In genomic region chr3:67624629-67625028, GRCm38 (mm10) we compare ENCODE assay signal across 9 mouse cellular contexts. TPM values are rescaled to one million over a fixed set of nuclear protein-coding genes. Genes with fewer than 3 reads are reported as not detected.
DNase-seq lines count a peak whose midpoint lies in the region; ATAC-seq and TF ChIP-seq lines count a peak whose summit lies in the region.
"Had no signal": no experiment of that assay in that cellular context is flagged by ENCODE, and none has a peak within 500 bp of the region (broad histone marks: within the 10 kb centered on the region; RNA-seq: fewer than 3 reads in every experiment).

No protein-coding gene starts in this region.

- no peaks in the 10 kb centered on the region for H3K36me3 ChIP-seq in kidney, postnatal 0 days (ENCODE audit: insufficient read depth, low read length)
- no peaks in the 10 kb centered on the region for H3K36me3 ChIP-seq in ES-E14 (ENCODE audit: control insufficient read depth, insufficient read depth, low read length, poor library complexity, severe bottlenecking)
- H3K36me3 ChIP-seq in midbrain, embryonic 13.5 days: no peaks in the 10 kb centered on the region
- H3K36me3 ChIP-seq: limb, embryonic 15.5 days had no signal

- no peak overlapping the region for H3K27ac ChIP-seq in kidney, postnatal 0 days
- H3K27ac ChIP-seq in ES-E14 (ENCODE audit: insufficient read depth, low read depth, low read length, poor library complexity, severe bottlenecking): no peak overlapping the region
- H3K27ac ChIP-seq in bone marrow macrophage, adult 2 months (ENCODE audit: insufficient read depth, low read depth, low read length): no peak overlapping the region
- no peak overlapping the region for H3K27ac ChIP-seq in midbrain, embryonic 13.5 days
- H3K27ac ChIP-seq: limb, embryonic 15.5 days had no signal

- no peak for TF ChIP-seq POLR2A in bone marrow macrophage, adult 2 months (IDR thresholded peaks at IDR 0.05; ENCODE audit: borderline replicate concordance, low read depth, low read length)

- no peaks in the 10 kb centered on the region for H3K9me3 ChIP-seq in kidney, postnatal 0 days (replicated peaks; ENCODE audit: low read length)
- no peaks in the 10 kb centered on the region for H3K9me3 ChIP-seq in ES-E14 (ENCODE audit: control insufficient read depth, insufficient read depth, low read depth, low read length)
- H3K9me3 ChIP-seq in midbrain, embryonic 13.5 days: no peaks in the 10 kb centered on the region
- H3K9me3 ChIP-seq: limb, embryonic 15.5 days had no signal

- TF ChIP-seq CTCF in kidney, postnatal 0 days (IDR thresholded peaks at IDR 0.05; ENCODE audit: low read depth): peak; percentile 54
- 0 out of 2 replicates have a peak, but pooled peaks have one; percentile 22 for TF ChIP-seq CTCF in bone marrow macrophage, adult 2 months (IDR thresholded peaks at IDR 0.05; ENCODE audit: low read depth, low read length)

- ATAC-seq in kidney, postnatal 0 days (replicated peaks; ENCODE audit: low FRiP score, low read depth): no peak
- ATAC-seq in midbrain, embryonic 13.5 days: peak; percentile 84
- ATAC-seq in megakaryocyte-erythroid progenitor cell, adult 5-6 weeks (replicated peaks; ENCODE audit: low FRiP score, low TSS enrichment, poor library complexity, severe bottlenecking): no peak
- ATAC-seq in megakaryocyte, adult 5-6 weeks (ENCODE audit: poor library complexity, severe bottlenecking): no peak

- H3K4me2 ChIP-seq in kidney, postnatal 0 days (ENCODE audit: low read length): no peak overlapping the region
- H3K4me2 ChIP-seq in midbrain, embryonic 13.5 days (replicated peaks): no peak overlapping the region
- H3K4me2 ChIP-seq: limb, embryonic 15.5 days had no signal

- peak; percentile 56 for DNase-seq in kidney, postnatal 0 days (ENCODE audit: low spot score)
- DNase-seq in kidney, postnatal 36 days: no peak
- no peak for DNase-seq in ES-E14 (ENCODE audit: low read depth, low spot score)
- DNase-seq: cerebellum, postnatal 25 days had no signal

- no peaks in the 10 kb centered on the region for H3K4me1 ChIP-seq in kidney, postnatal 0 days (replicated peaks; ENCODE audit: insufficient read depth, low read length)
- H3K4me1 ChIP-seq in ES-E14 (ENCODE audit: control insufficient read depth in 2 of 2, insufficient read depth in 2 of 2, low read length in 2 of 2, poor library complexity in 1 of 2): no peaks in the 10 kb centered on the region
- H3K4me1 ChIP-seq in bone marrow macrophage, adult 2 months (ENCODE audit: control insufficient read depth, insufficient read depth, low read length): no peaks in the 10 kb centered on the region
- H3K4me1 ChIP-seq in midbrain, embryonic 13.5 days (replicated peaks): no peaks in the 10 kb centered on the region
- H3K4me1 ChIP-seq: limb, embryonic 15.5 days had no signal

- no peak overlapping the region for H3K9ac ChIP-seq in kidney, postnatal 0 days (ENCODE audit: low read depth, low read length)
- H3K9ac ChIP-seq in ES-E14 (ENCODE audit: insufficient read depth, low read depth, low read length, poor library complexity, severe bottlenecking): no peak overlapping the region
- H3K9ac ChIP-seq in midbrain, embryonic 13.5 days (replicated peaks): no peak overlapping the region
- H3K9ac ChIP-seq: limb, embryonic 15.5 days had no signal

- H3K27me3 ChIP-seq in kidney, postnatal 0 days (ENCODE audit: insufficient read depth, low read length): no peaks in the 10 kb centered on the region
- H3K27me3 ChIP-seq in midbrain, embryonic 13.5 days: no peaks in the 10 kb centered on the region
- H3K27me3 ChIP-seq: limb, embryonic 15.5 days had no signal

- WGBS in kidney, postnatal 0 days: 94% methylated on average over 1 of the region's 1 CpGs
- WGBS in midbrain, embryonic 13.5 days: 79% methylated on average over 1 of the region's 1 CpGs

- no peak overlapping the region for H3K4me3 ChIP-seq in kidney, postnatal 0 days (replicated peaks; ENCODE audit: low read depth, low read length)
- no peak overlapping the region for H3K4me3 ChIP-seq in ES-E14 (ENCODE audit: insufficient read depth in 1 of 2, low read depth in 1 of 2, low read length in 2 of 2, poor library complexity in 1 of 2, severe bottlenecking in 1 of 2)
- no peak overlapping the region for H3K4me3 ChIP-seq in bone marrow macrophage, adult 2 months (ENCODE audit: insufficient read depth, low read length)
- no peak overlapping the region for H3K4me3 ChIP-seq in midbrain, embryonic 13.5 days (replicated peaks)
- H3K4me3 ChIP-seq: limb, embryonic 15.5 days had no signal

- in situ Hi-C loops in ES-E14 (cut with MboI; ENCODE audit: low sequenced_read_pairs in 2 of 2, unreplicated experiment in 2 of 2): loop anchor here (10.0 to 25.0 kb wide), 2 partner anchors 413 to 430 kb away; no protein-coding TSS in a partner anchor

TF ChIP-seq in ES-E14, 5 proteins besides CTCF, POLR2A, EP300 and RAD21:
- TF ChIP-seq ZNF384 (IDR thresholded peaks at IDR 0.05; ENCODE audit: low read depth, low read length) (no peak), MAFK (IDR thresholded peaks at IDR 0.05; ENCODE audit: insufficient read depth, low read depth, low read length) (no peak), HCFC1 (IDR thresholded peaks at IDR 0.05; ENCODE audit: borderline replicate concordance, insufficient read depth, low read length) (no peak), ZC3H11A (IDR thresholded peaks at IDR 0.05; ENCODE audit: borderline replicate concordance, low read depth, low read length) (peak; percentile 20; the same call in 1 of the 2 replicates), CHD2 (IDR thresholded peaks at IDR 0.05; ENCODE audit: low read depth, low read length) (no peak)

RNA-seq across cellular contexts. Expression of gene Mfsd1, which starts 42.1 kb away (rescaled TPM):
- 103 and 111 TPM in 2 replicates for polyA plus RNA-seq in kidney, postnatal 0 days (2015; fragmentation: Nextera tagmentation; extraction: Ambion mirVana)
- 96.6 and 117 TPM in 2 replicates for total RNA-seq in ES-E14 (2012; rRNA removed)
- 231 and 232 TPM in 2 replicates for polyA plus RNA-seq in bone marrow macrophage, adult 2 months (2012; ENCODE audit: insufficient read depth, insufficient read length, missing spikeins)
- 40.1 and 41.2 TPM in 2 replicates for polyA plus RNA-seq in midbrain, embryonic 13.5 days (2015; fragmentation: Nextera tagmentation; extraction: Ambion mirVana)
- 24.4 and 25.0 TPM in 2 replicates for total RNA-seq in megakaryocyte-erythroid progenitor cell, adult 5-6 weeks (2014; fragmentation: Nextera tagmentation)
- total RNA-seq in megakaryocyte-erythroid progenitor cell, adult 5-6 weeks (2017): 120 and 133 TPM in 2 replicates
- total RNA-seq in megakaryocyte, adult 5-6 weeks (2015): 94.3 and 108 TPM in 2 replicates
- total RNA-seq in megakaryocyte, adult 5-6 weeks (2017): 248 and 267 TPM in 2 replicates
